Mouse (Mus musculus) common myeloid progenitor, adult 5-6 weeks (primary cell): Measurements from ENCODE around the gene Prpsap2. TPM values are rescaled to one million over a fixed set of nuclear protein-coding genes. Genes with fewer than 3 reads are reported as not detected.
A peak's percentile ranks its signal among the peaks of the same experiment; 100 is the strongest.
"Not testable (repeated sequence)": the region's sequence is repeated elsewhere in the genome, so short reads cannot be mapped to it uniquely, and the experiment has no call there.

ENCODE experiments used
- ATAC-seq: replicated peaks from 2 replicates; pipeline ENCODE4 v1.8.0; 2016; ENCODE audit warnings: low read depth, mild to moderate bottlenecking, moderate TSS enrichment, inconsistent platforms; ENCODE audit not compliant: poor library complexity, severe bottlenecking
- total RNA-seq: library from RNA; stranded (forward); fragments of 200-1000, 187-1606 nt; gene quantifications from 2 replicates; pipeline ENCODE4 v1.2.3, GENCODE M21; 2017

The Prpsap2 gene
- 32.4 and 37.5 TPM in 2 replicates for total RNA-seq

DNA sequence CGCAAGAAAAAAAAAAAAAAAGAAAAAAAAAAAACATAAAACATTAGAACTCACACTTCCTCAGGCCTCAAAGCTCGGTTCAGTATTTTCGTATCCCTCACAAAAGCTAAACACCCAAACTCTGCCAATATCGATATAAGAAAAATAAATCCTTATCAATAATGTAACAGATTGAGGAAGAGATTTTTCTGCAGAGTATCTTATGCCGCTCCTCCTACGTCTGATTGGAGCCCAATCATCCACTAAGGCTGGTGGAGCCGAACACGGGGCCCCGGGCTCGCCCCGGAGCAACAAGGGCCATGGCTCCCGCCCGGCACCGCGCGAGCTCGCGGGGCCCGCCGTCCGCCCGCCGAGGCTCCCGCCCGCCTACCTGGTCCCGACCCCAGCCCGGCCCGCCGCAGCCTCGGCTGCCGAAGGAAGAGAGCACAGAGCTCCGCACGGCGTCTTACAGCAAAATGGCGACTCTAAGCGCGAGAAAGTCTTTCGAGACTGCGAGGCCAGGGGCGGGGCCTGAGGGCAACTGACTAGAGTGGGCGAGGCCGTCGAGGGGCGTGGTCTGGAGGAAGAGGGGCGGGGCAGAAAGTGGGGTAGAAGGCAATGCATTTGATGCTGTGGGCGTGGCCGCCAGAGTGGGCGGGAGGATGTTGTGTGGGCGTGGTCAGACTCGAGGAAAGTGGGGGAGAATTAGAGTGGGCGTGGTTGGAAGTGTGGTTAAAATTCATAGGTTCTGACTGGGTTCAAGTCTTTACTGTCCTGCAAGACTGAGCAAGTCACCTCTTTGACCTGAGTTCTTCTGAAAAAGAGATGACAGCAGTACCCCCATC lies at the start of gene Prpsap2:
TSS of gene Prpsap2 (minus strand) at position 505 of the 824 bp plus-strand sequence.
- ATAC-seq, result peak; percentile 95

DNA sequence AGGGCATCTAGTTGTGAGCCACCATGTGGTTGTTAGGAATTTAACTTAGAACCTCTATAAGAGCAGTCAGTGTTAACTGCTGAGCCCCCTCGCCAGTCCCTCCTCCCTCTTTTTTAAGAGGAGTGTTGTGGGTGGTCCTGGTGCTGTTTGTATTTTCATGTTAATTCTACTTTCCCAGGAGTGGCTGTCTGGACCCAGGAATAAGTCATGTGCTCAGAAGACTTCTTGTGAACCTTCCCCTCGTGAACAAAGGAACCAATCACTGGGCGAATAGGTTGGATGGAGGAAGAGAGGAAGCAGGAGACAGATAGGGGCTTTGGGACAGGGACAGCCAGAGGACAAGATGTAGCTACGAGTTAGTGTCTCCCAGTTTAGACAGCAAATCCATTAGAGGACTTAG lies 47.9 kb upstream of the Prpsap2 start:
- ATAC-seq, result no peak

- ATAC-seq, result no peak
Observed at GRCm38 (mm10) chr11:61808551-61809117, 46.7 kb upstream of the Prpsap2 start.

DNA sequence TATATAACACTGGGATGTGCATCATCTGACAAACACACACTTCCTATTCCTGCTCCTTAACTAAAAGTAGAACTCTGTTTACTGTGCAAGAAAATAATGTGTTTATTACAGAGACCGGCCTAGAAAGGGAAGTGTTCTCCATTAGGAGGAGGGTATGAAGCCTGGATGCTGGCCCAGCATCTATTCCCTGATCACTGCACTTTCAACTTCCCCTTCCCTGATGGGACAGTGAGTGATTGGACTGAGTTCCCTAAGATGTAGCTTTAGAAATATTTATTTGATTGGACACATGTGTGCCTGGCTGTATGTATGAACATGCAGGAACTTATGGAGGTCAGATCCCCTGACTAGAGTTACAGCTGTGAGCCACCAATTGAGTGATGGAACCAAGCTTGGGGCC lies 31.6 kb upstream of the Prpsap2 start:
- ATAC-seq, result no peak

GRCm38 (mm10) chr11:61788550-61788949 lies 26.7 kb upstream of the Prpsap2 start:
- ATAC-seq, result no peak

GRCm38 (mm10) chr11:61782526-61782925 lies 20.6 kb upstream of the Prpsap2 start:
- not testable (repeated sequence) for ATAC-seq

- ATAC-seq, result no peak
Observed at GRCm38 (mm10) chr11:61774551-61775149, 12.8 kb upstream of the Prpsap2 start.

- ATAC-seq, result peak; percentile 61
Observed at GRCm38 (mm10) chr11:61760518-61760917, 1.4 kb downstream of the Prpsap2 start.

DNA sequence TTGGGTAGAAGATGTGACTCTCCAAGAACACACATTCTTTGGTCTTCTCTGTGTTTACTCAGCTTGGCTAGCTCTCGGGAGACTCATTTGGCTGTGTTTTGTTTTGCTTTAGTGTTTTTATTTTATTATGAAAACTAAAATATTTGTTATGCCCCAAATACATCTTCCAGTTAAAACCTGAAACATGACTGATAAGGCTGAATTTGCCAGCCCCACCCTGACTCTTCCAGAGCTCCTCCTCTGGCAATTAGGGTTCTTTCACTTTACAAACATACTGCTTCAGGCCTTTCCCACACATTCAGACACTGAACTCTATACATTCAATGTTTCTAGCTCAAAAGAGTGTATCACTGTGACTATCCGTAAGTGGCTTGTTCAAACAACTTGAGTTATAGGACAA lies 4.7 kb downstream of the Prpsap2 start:
- ATAC-seq, result no peak

DNA sequence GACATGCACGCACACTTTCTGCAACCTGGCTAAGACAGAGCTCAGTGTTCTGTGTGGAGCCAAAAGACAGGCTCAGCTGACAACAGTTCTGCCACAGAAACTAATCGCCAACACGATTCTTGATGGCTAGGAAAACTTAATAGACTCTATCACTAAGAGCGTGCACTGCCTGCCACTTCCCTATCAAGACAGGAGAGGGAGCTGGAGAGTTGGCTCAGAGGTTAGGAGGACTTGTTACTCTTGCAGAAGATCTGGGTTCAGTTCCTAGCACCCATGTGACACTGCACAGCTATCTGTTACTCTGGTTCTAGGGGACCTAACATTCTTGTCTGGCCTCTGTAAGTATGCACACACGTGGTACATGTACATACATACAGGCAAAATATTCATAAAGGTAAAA lies 10.3 kb downstream of the Prpsap2 start:
- peak; percentile 85 for ATAC-seq

DNA sequence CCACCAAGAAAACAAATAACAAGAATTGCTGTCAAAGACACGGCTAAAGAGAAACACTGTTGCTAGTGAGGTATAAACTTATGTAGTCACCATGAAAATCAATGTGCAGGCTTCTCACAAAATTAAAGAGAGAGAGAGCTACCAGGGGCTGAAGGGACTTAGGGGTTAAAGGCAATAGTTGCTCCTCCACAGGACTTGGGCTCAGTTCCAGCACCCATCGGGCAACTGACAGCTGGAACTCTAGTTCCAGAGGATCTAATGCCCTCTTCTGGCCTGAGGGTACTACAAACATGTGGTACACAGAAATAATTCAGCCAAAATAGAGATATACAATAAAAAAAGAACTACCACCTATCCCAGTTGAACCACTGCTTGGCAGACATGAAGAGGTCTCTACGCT lies 14.7 kb downstream of the Prpsap2 start:
- ATAC-seq, result no peak

DNA sequence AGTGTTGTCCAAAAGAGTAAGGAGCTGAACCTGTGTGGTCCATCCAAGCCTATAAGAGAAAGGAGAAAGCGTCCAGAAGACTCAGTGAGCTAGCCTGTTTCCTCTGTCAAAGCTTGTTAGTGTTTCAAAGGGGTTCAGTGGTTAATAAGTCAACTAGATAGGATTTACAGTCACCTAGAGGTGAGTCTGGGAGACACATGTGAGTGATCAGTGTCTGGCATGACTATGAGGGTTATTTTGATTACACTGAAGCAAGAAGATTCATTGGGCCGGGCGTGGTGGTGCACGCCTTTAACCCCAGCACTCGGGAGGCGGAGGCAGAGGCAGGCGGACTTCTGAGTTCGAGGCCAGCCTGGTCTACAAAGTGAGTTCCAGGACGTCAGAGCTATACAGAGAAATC lies 16.1 kb downstream of the Prpsap2 start:
- ATAC-seq, result no peak

DNA sequence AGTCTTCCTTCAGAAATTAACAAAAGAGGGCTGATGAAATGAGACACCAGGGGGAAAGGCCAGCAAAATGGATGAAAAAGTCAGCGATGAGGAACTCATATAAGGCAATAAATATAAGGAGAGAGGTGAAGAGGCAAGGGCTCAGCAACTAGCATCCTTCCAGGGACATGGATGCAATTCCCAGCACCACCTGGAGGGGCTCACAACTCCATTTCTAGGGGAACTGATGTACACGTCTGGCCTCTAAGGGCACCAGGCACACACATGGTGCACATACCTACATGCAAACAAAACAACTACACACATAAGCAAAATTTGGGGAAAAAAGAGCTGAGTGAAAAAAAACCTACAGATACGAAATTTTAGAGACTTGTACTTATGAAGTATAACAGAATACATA lies 17.4 kb downstream of the Prpsap2 start:
- ATAC-seq, result no peak

GRCm38 (mm10) chr11:61743768-61744167 lies 18.1 kb downstream of the Prpsap2 start:
- no peak for ATAC-seq

GRCm38 (mm10) chr11:61740500-61740899 lies 21.4 kb downstream of the Prpsap2 start:
- no peak for ATAC-seq

GRCm38 (mm10) chr11:61737290-61737689 lies 24.6 kb downstream of the Prpsap2 start:
- no peak for ATAC-seq

DNA sequence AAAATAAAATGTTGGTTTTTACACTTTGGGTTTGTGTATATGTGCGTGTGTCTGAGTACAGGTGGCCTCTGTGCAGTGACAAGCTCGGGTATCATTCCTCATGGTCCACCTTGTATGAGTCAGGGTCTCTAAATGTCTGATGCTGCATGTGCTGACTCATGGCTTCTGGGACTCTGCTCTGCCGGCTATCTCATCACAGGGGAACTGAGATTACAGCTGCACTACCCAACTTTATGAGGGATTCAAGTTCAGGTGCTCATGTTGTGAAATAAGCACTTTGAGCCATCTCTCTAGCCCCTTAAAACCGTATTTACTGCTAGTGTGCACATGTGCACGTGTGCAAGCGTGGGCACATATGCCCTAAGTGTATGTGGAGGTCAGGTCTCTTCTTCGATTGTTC lies 29.2 kb downstream of the Prpsap2 start:
- no peak for ATAC-seq

DNA sequence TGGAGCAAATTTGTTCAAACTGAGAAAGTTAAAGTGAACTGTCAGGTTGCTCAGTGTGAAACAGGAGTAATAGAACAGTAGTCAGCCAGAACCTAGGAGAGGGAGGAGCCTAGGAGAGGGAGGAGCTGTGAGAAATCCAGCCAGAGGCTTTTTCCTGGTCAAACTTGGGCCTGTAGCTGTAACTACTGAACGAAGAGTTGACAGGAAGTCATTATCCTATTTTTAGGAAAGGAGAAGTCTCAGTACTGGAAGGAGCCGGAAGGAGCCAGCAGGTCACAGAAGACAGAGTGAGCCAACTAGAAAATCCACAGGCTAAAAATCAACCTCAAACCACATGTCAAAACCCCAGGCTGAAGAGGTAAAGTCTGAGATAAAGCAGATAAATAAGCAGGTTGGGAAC lies 33.9 kb downstream of the Prpsap2 start:
- ATAC-seq, result peak; percentile 66

DNA sequence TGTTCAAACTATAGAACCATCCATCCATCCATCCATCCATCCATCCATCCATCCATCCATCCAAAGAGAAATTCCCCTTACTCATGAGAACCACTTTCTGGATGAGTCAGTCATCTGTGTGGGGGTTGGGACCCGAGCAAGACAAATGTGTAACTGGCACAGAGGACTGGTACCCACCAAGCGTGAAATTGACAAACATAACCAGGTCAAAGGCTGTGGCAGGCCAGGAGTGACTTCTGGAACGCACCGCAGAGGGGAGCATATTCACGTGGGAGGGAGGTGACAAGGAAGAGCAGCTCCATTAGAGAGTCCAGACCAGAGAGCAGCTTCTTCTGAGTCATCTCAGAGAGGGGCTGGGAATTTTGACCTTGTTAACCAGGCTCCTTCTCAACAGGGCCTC lies 39.8 kb downstream of the Prpsap2 start:
- no peak for ATAC-seq

DNA sequence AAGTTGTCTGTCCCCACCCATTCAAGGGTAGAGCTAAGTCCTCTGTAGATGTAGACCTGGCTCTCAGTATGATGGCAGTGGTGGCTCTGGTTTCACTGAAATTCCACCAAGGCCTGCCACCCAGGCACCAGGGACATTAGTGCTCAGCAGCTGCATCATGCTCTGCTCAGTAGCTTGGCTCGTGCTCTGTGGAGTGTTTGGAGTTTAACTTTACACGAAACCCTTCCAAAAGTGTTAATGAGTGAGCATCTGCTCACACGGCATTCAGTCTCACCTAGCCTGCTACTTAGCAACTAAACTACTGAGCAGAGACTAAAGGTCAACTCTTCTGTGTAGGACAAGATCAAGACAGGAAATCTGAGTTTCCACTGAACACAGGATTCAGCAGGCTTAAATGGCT lies 41.3 kb downstream of the Prpsap2 start, which contains the start of gene Slc5a10:
TSS of gene Slc5a10 (minus strand) at position 191 of the 400 bp plus-strand sequence.
- ATAC-seq, result no peak

GRCm38 (mm10) chr11:61719826-61720225 lies 42.1 kb downstream of the Prpsap2 start:
- no peak for ATAC-seq
